Mouse (Mus musculus) ES-Bruce4 (cell line): ENCODE results near the gene Trmt1l. TPM values are rescaled to one million over a fixed set of nuclear protein-coding genes. Genes with fewer than 3 reads are reported as not detected.

ENCODE experiments used
- H3K27ac ChIP-seq: 2 replicates; pipeline ENCODE4 v1.5.1; 2012; ENCODE audit warnings: low read length, inconsistent platforms; ENCODE audit not compliant: insufficient read depth
- H3K27me3 ChIP-seq: 2 replicates; pipeline ENCODE4 v1.6.1; 2012; ENCODE audit warnings: mild to moderate bottlenecking, low read length, inconsistent platforms; ENCODE audit not compliant: control insufficient read depth, poor library complexity, insufficient read depth, severe bottlenecking
- H3K36me3 ChIP-seq: 2 replicates; pipeline ENCODE4 v1.6.1; 2012; ENCODE audit warnings: inconsistent platforms, mild to moderate bottlenecking, low read length, moderate library complexity; ENCODE audit not compliant: control insufficient read depth, poor library complexity, insufficient read depth, severe bottlenecking
- H3K4me1 ChIP-seq: one replicate; pipeline ENCODE4 v1.8.1; 2011; ENCODE audit warnings: low read length; ENCODE audit not compliant: control insufficient read depth, insufficient read depth
- H3K4me3 ChIP-seq: 2 replicates; pipeline ENCODE4 v1.5.1; 2011; ENCODE audit warnings: low read depth, mild to moderate bottlenecking, low read length
- H3K9ac ChIP-seq: 2 replicates; pipeline ENCODE4 v1.6.1; 2012; ENCODE audit warnings: low read depth, mild to moderate bottlenecking, inconsistent platforms; ENCODE audit not compliant: poor library complexity, severe bottlenecking
- H3K9me3 ChIP-seq: replicated peaks from 2 replicates; pipeline ENCODE4 v1.6.1; 2012; ENCODE audit warnings: mild to moderate bottlenecking, low read length, inconsistent platforms; ENCODE audit not compliant: control insufficient read depth, poor library complexity, insufficient read depth, severe bottlenecking
- CTCF ChIP-seq: IDR thresholded peaks from one replicate; pipeline ENCODE4 v1.8.1; 2011; ENCODE audit warnings: low read depth, low read length
- EP300 ChIP-seq: IDR thresholded peaks from 2 replicates; pipeline ENCODE4 v1.6.1; 2011; ENCODE audit warnings: low read depth, low read length; ENCODE audit not compliant: insufficient read depth
- POLR2A ChIP-seq: IDR thresholded peaks from one replicate; pipeline ENCODE4 v1.8.1; 2011; ENCODE audit warnings: low read length; ENCODE audit not compliant: insufficient read depth
- polyA plus RNA-seq: library from polyadenylated mRNA; stranded (reverse); fragments of >200 nt; gene quantifications from 2 replicates; pipeline ENCODE4 v1.2.4, GENCODE M21; 2011; ENCODE audit warnings: low read depth; ENCODE audit not compliant: missing spikeins, insufficient read depth, insufficient read length

Trmt1l gene
- polyA plus RNA-seq, 1 experiment: 43.3 TPM

DNA sequence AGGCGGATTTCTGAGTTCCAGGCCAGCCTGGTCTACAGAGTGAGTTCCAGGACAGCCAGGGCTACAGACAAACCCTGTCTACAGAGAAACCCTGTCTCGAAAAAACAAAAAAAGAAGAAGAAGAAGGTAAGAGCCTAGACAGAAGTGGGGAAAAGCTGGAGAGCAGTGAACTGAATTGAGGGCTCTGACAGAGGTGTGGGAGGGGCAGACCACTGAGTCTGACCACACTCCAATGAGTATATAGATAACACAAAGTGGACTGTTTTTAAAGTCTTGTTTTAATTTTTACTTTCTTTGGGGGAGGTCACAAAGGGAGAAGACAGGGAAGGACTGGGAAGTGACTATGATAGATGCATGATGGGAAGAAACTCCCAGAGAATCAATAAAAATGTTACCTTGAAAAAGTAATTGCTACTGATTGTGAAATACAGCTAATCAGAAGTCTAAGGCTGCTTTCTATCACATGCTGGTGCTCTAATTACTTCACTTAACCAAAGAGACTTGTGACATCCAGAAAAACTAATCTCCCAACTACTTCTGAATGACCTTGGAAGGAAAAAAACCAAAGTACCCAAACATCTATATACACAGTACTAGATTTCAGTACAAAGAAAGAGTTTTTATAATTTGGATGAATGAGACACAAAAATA lies 67.4 kb downstream of the Trmt1l start:
- Histone ChIP-seq H3K4me3 (no peak overlapping the region), H3K27me3 (no peaks in the 10 kb centered on the region), H3K9ac (no peak overlapping the region), H3K4me1 (peaks cover 2% of the 10 kb centered on the region), H3K36me3 (no peaks in the 10 kb centered on the region), H3K27ac (no peak overlapping the region), H3K9me3 (no peaks in the 10 kb centered on the region)
- TF ChIP-seq POLR2A (no peak), CTCF (no peak), EP300 (no peak)

GRCm38 (mm10) chr1:151497028-151497427 lies 68.7 kb downstream of the Trmt1l start:
- Histone ChIP-seq H3K4me1 (peaks cover 2% of the 10 kb centered on the region), H3K9ac (no peak overlapping the region)

GRCm38 (mm10) chr1:151497942-151498341 lies 69.6 kb downstream of the Trmt1l start:
- H3K27me3 ChIP-seq: no peaks in the 10 kb centered on the region
- H3K4me1 ChIP-seq: peaks cover 2% of the 10 kb centered on the region
- TF ChIP-seq CTCF (no peak), EP300 (no peak), POLR2A (no peak)

More at GRCm38 (mm10) chr1:151497028-151497427, 68.7 kb downstream of the Trmt1l start:
- H3K27me3 ChIP-seq: no peaks in the 10 kb centered on the region
- TF ChIP-seq POLR2A: no peak
- peak; percentile 88 for TF ChIP-seq CTCF
- TF ChIP-seq EP300: no peak
- no peaks in the 10 kb centered on the region for H3K36me3 ChIP-seq
- H3K9me3 ChIP-seq: no peaks in the 10 kb centered on the region
- no peak overlapping the region for H3K4me3 ChIP-seq
- H3K27ac ChIP-seq: no peak overlapping the region

GRCm38 (mm10) chr1:151498381-151498780 lies 70.0 kb downstream of the Trmt1l start:
- peaks cover 2% of the 10 kb centered on the region for H3K4me1 ChIP-seq
- no peak overlapping the region for H3K4me3 ChIP-seq
- H3K27me3 ChIP-seq: no peaks in the 10 kb centered on the region
- no peak overlapping the region for H3K27ac ChIP-seq
- no peak overlapping the region for H3K9ac ChIP-seq
- H3K9me3 ChIP-seq: no peaks in the 10 kb centered on the region
- no peak for TF ChIP-seq POLR2A
- TF ChIP-seq CTCF: no peak
- no peak for TF ChIP-seq EP300
- no peaks in the 10 kb centered on the region for H3K36me3 ChIP-seq

More at GRCm38 (mm10) chr1:151497942-151498341, 69.6 kb downstream of the Trmt1l start:
- Histone ChIP-seq H3K4me3 (no peak overlapping the region), H3K36me3 (no peaks in the 10 kb centered on the region), H3K9me3 (no peaks in the 10 kb centered on the region), H3K27ac (no peak overlapping the region), H3K9ac (no peak overlapping the region)

GRCm38 (mm10) chr1:151499815-151500501 lies 71.6 kb downstream of the Trmt1l start:
- Histone ChIP-seq H3K9me3 (no peaks in the 10 kb centered on the region), H3K4me1 (peaks cover 2% of the 10 kb centered on the region), H3K4me3 (peak overlapping the region; percentile 92), H3K27ac (0 out of 2 replicates have a peak overlapping the region, but pooled peaks have one; percentile 13), H3K27me3 (no peaks in the 10 kb centered on the region), H3K9ac (peak overlapping the region; percentile 89), H3K36me3 (no peaks in the 10 kb centered on the region)
- TF ChIP-seq CTCF: no peak
- TF ChIP-seq POLR2A: no peak
- no peak for TF ChIP-seq EP300
